Mouse (Mus musculus) sigmoid colon, adult 10 weeks (tissue): ENCODE results near the gene Ism1. TPM values are rescaled to one million over a fixed set of nuclear protein-coding genes. Genes with fewer than 3 reads are reported as not detected.

Experiments used
- polyA plus RNA-seq: library from polyadenylated mRNA; stranded (reverse); fragments of 350-450 nt; fragmentation: Illumina TruSeq; extraction: RNeasy Lipid Tissue Mini Kit (QIAGEN cat#74804); gene quantifications from one replicate; pipeline ENCODE4 v1.2.3, GENCODE M21; 2014; ENCODE audit warnings: low read depth, low replicate concordance

The Ism1 gene
- polyA plus RNA-seq: 1.3 TPM

GRCm38 (mm10) chr2:139677809-139678274, at the start of gene Ism1:
TSS of gene Ism1 (plus strand) at chr2:139678178.

Other genes with a start within 250 kb of the Ism1 start
- gene Sptlc3, start 184.3 kb upstream of the Ism1 start, polyA plus RNA-seq: not detected